Mouse (Mus musculus) hindbrain, postnatal 0 days (tissue): ENCODE measurements around the gene Tmem26. TPM values are rescaled to one million over a fixed set of nuclear protein-coding genes. Genes with fewer than 3 reads are reported as not detected.

Experiments
- ATAC-seq: fragments of 200-750 bp; cut with Nextera tagmentation; 2 replicates; pipeline ENCODE4 v1.8.0; 2017; ENCODE audit warnings: mild to moderate bottlenecking, moderate TSS enrichment, moderate library complexity
- DNase-seq: peaks from one replicate; pipeline ENCODE4 v3.0.0-alpha.2; 2015; ENCODE audit warnings: low spot score
- H3K27ac ChIP-seq: fragments of 300-500 bp; sonication (generic); 2 replicates; pipeline ENCODE4 v1.5.1; 2014; ENCODE audit warnings: mild to moderate bottlenecking
- H3K27me3 ChIP-seq: fragments of 300-500 bp; sonication (generic); 2 replicates; pipeline ENCODE4 v1.6.1; 2014; ENCODE audit warnings: low read length, mixed read lengths; ENCODE audit not compliant: insufficient read depth
- H3K36me3 ChIP-seq: fragments of 300-500 bp; sonication (generic); 2 replicates; pipeline ENCODE4 v1.6.1; 2014; ENCODE audit warnings: low read length, mixed read lengths; ENCODE audit not compliant: insufficient read depth
- H3K4me1 ChIP-seq: fragments of 300-500 bp; sonication (generic); 2 replicates; pipeline ENCODE4 v1.6.1; 2014; ENCODE audit warnings: antibody characterized with exemption, low read length, mixed read lengths; ENCODE audit not compliant: insufficient read depth
- H3K4me2 ChIP-seq: fragments of 300-500 bp; sonication (generic); 2 replicates; pipeline ENCODE4 v1.6.1; 2014; ENCODE audit warnings: low read depth, mild to moderate bottlenecking, low read length, moderate library complexity, mixed read lengths
- H3K4me3 ChIP-seq: fragments of 300-500 bp; sonication (generic); 2 replicates; pipeline ENCODE4 v1.5.1; 2014; ENCODE audit warnings: low read length
- H3K9ac ChIP-seq: fragments of 300-500 bp; sonication (generic); replicated peaks from 2 replicates; pipeline ENCODE4 v1.6.1; 2014; ENCODE audit warnings: mild to moderate bottlenecking, low read length, moderate library complexity, mixed read lengths
- H3K9me3 ChIP-seq: fragments of 300-500 bp; sonication (generic); 2 replicates; pipeline ENCODE4 v1.6.1; 2016; ENCODE audit warnings: low read length, mixed read lengths
- CTCF ChIP-seq: IDR thresholded peaks from 2 replicates; pipeline ENCODE4 v1.5.1; 2016; ENCODE audit warnings: antibody characterized with exemption, control low read depth, low read depth
- WGBS: fragments of 180-500 bp; shearing (Covaris S2); extraction: QIAGEN DNeasy Blood & Tissue Kit; methylation state at CpG from one replicate; pipeline ENCODE4 v1.1.7; 2014; 5-methylcytosine and 5-hydroxymethylcytosine counted together
- polyA plus RNA-seq: library from polyadenylated mRNA; unstranded; fragments of >200 nt; fragmentation: Nextera tagmentation; extraction: Ambion mirVana; gene quantifications from 2 replicates; pipeline ENCODE4 v1.2.1, GENCODE M21; 2015
- total RNA-seq: library from RNA; depleted of rRNA; stranded (reverse); fragments of >200 nt; gene quantifications from 2 replicates; pipeline ENCODE4 v1.2.3, GENCODE M21; 2014

Gene Tmem26
- total and polyA plus RNA-seq, 2 experiments from 2014 or later: 4.7 to 6.6 TPM

DNA sequence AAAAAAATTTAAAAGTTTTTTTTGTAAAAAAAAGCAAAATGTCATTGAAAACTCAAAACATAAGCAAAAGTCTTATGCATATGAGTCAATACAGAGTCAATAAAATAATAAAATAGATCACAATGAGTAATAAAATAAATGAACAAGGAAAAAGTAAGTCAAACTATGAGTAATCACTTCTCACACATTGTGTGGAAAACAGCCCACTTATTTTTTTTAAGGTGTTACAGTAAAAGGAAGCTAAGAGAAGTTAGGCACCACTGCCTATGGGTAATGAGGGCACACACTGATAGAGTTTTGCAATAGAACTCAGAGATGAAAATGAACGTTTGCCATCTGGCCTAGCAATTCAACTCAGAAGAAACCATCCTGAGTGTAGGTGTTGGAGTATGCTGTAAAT is 61.0 kb downstream of the Tmem26 start:
- no peak overlapping the region for H3K4me3 ChIP-seq
- H3K4me2 ChIP-seq: no peak overlapping the region
- H3K27ac ChIP-seq: no peak overlapping the region
- no peaks in the 10 kb centered on the region for H3K4me1 ChIP-seq
- no peaks in the 10 kb centered on the region for H3K27me3 ChIP-seq
- WGBS: 92% methylated on average over 1 of the region's 1 CpGs
- TF ChIP-seq CTCF: no peak
- no peaks in the 10 kb centered on the region for H3K9me3 ChIP-seq
- no peak overlapping the region for H3K9ac ChIP-seq
- DNase-seq (no peak), ATAC-seq (no peak)
- no peaks in the 10 kb centered on the region for H3K36me3 ChIP-seq

- Histone ChIP-seq H3K9me3 (no peaks in the 10 kb centered on the region), H3K36me3 (no peaks in the 10 kb centered on the region), H3K4me2 (peak overlapping the region; percentile 33), H3K9ac (no peak overlapping the region), H3K4me1 (0 out of 2 replicates have a peak, but pooled peaks cover 3% of the 10 kb centered on the region), H3K4me3 (no peak overlapping the region), H3K27ac (peak overlapping the region; percentile 15; the same call in 1 of the 2 replicates), H3K27me3 (no peaks in the 10 kb centered on the region)
- peak; percentile 30 for DNase-seq
- no peak for TF ChIP-seq CTCF
- ATAC-seq: no peak
- WGBS: 10% methylated on average over 3 of the region's 3 CpGs
Observed at GRCm38 (mm10) chr10:68795466-68795865, 72.0 kb downstream of the Tmem26 start.

DNA sequence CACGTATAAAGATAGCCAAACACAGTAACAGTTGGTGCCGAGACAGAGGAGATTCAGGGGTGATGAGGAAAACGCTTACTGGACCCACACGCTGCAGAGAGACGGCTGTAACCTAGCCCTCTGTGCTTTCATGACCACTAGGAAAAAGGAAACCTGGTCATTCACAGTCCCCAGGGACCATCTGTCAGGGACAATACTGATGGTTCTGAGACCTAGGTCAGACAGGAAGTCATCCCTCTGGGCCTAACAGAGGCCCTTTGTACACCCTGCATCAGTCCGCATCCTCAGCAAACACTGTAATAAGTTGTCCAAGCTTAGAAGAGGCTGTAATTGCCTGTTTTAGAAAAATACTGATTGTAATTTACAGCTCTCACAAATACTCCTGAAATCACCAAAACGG is 76.4 kb downstream of the Tmem26 start:
- no peaks in the 10 kb centered on the region for H3K9me3 ChIP-seq
- WGBS: 71% methylated on average over 7 of the region's 7 CpGs
- ATAC-seq: no peak

DNA sequence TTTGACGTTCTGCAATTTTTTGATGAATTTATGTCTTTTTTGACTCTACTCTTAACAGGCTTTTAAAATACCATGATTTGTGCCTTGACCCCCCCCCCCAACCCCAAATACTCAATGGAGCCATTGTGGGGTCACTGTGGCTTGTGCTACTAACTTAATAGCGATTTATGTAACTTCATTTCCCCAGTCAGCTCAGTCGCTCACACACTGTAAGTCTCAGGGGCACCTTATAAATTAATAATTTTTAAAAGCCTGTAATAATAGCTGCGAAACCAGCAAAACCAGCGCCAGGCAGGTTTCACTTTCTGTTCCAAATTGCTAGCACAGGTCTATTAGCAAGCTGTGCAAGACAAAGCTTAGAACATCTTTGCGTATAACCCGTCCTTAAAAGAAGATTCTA is 76.9 kb downstream of the Tmem26 start:
- no peak for TF ChIP-seq CTCF
- no peak overlapping the region for H3K27ac ChIP-seq
- H3K9ac ChIP-seq: no peak overlapping the region
- WGBS: 75% methylated on average over 7 of the region's 7 CpGs
- H3K36me3 ChIP-seq: no peaks in the 10 kb centered on the region
- ATAC-seq (no peak), DNase-seq (no peak)
- H3K4me3 ChIP-seq: no peak overlapping the region
- H3K4me1 ChIP-seq: 0 out of 2 replicates have a peak, but pooled peaks cover 2% of the 10 kb centered on the region
- no peaks in the 10 kb centered on the region for H3K27me3 ChIP-seq
- H3K4me2 ChIP-seq: no peak overlapping the region
- H3K9me3 ChIP-seq: no peaks in the 10 kb centered on the region

More for the DNA sequence above, 76.4 kb downstream of the Tmem26 start:
- H3K27me3 ChIP-seq: no peaks in the 10 kb centered on the region
- no peaks in the 10 kb centered on the region for H3K36me3 ChIP-seq
- no peak overlapping the region for H3K27ac ChIP-seq
- H3K9ac ChIP-seq: no peak overlapping the region
- H3K4me3 ChIP-seq: no peak overlapping the region
- no peak for TF ChIP-seq CTCF
- DNase-seq: no peak
- no peak overlapping the region for H3K4me2 ChIP-seq
- 0 out of 2 replicates have a peak, but pooled peaks cover 3% of the 10 kb centered on the region for H3K4me1 ChIP-seq

GRCm38 (mm10) chr10:68806328-68806727 is 82.9 kb downstream of the Tmem26 start:
- H3K27ac ChIP-seq: no peak overlapping the region
- H3K4me2 ChIP-seq: no peak overlapping the region
- TF ChIP-seq CTCF: no peak
- H3K4me3 ChIP-seq: no peak overlapping the region
- no peaks in the 10 kb centered on the region for H3K9me3 ChIP-seq
- H3K4me1 ChIP-seq: no peaks in the 10 kb centered on the region
- no peaks in the 10 kb centered on the region for H3K27me3 ChIP-seq
- H3K9ac ChIP-seq: no peak overlapping the region
- WGBS: 46% methylated on average over 1 of the region's 1 CpGs
- no peak for ATAC-seq
- peak; percentile 2 for DNase-seq
- H3K36me3 ChIP-seq: no peaks in the 10 kb centered on the region

DNA sequence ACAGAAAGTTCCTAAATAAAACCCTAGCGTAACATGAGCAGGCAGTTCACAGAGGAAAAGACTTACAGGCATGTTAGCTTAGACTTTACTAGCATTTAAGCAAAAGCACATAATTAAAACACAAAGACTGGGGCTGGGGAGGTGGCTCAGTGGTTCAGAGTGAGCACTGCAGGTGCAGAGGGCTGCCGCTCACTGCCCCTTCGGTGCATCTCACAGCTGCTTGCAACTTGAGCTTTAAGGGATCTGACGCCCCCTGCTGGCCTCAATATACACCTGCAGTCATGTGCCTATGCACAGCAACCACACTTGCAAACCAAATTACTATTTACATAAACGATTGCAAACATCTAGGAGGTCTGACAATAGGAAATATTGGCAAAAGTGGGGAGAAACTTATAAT is 87.5 kb downstream of the Tmem26 start:
- no peaks in the 10 kb centered on the region for H3K9me3 ChIP-seq
- DNase-seq (no peak), ATAC-seq (no peak)
- H3K4me1 ChIP-seq: no peaks in the 10 kb centered on the region
- no peak overlapping the region for H3K9ac ChIP-seq
- no peaks in the 10 kb centered on the region for H3K36me3 ChIP-seq
- H3K27ac ChIP-seq: no peak overlapping the region
- peak; percentile 21; the same call in 1 of the 2 replicates for TF ChIP-seq CTCF
- WGBS: 84% methylated on average over 5 of the region's 5 CpGs
- no peak overlapping the region for H3K4me3 ChIP-seq
- H3K4me2 ChIP-seq: no peak overlapping the region
- no peaks in the 10 kb centered on the region for H3K27me3 ChIP-seq

- no peaks in the 10 kb centered on the region for H3K4me1 ChIP-seq
- H3K36me3 ChIP-seq: no peaks in the 10 kb centered on the region
- H3K27ac ChIP-seq: no peak overlapping the region
- H3K9ac ChIP-seq: no peak overlapping the region
- H3K9me3 ChIP-seq: no peaks in the 10 kb centered on the region
- H3K4me3 ChIP-seq: no peak overlapping the region
- H3K27me3 ChIP-seq: no peaks in the 10 kb centered on the region
- TF ChIP-seq CTCF: no peak
- peak; percentile 36 for DNase-seq
- H3K4me2 ChIP-seq: no peak overlapping the region
- 82% methylated on average over 12 of the region's 12 CpGs for WGBS
- no peak for ATAC-seq
Observed at GRCm38 (mm10) chr10:68812699-68813098, 89.3 kb downstream of the Tmem26 start.
